Mouse (Mus musculus): Measurements from ENCODE around the gene Gm43951.

- TF ChIP-seq CTCF (IDR thresholded peaks at IDR 0.05; ENCODE audit: low read depth, low read length) (no peak), EP300 (IDR thresholded peaks at IDR 0.05; ENCODE audit: insufficient read depth, low read depth, low read length) (no peak), POLR2A (IDR thresholded peaks at IDR 0.05; ENCODE audit: insufficient read depth, low read length) (no peak)
These were observed 36.8 kb downstream of the Gm43951 start for GRCm38 (mm10) chr11:72169871-72170270.

Measured in ES-Bruce4 (cell line).